In genomic region chr3:75952328-75953060, GRCm38 (mm10) we compare ENCODE assay signal across 15 mouse cellular contexts. TPM values are rescaled to one million over a fixed set of nuclear protein-coding genes. Genes with fewer than 3 reads are reported as not detected.
DNase-seq lines count a peak whose midpoint lies in the region; ATAC-seq and TF ChIP-seq lines count a peak whose summit lies in the region.
"Had no signal": no experiment of that assay in that cellular context is flagged by ENCODE, and none has a peak within 500 bp of the region (broad histone marks: within the 10 kb centered on the region; RNA-seq: fewer than 3 reads in every experiment).

No protein-coding gene starts in this region.

- intact Hi-C loops in heart, adult 2 months (cut with DNase I): no loop called here

- DNase-seq in heart, adult 2 months: no peak
- peak; percentile 19 for DNase-seq in retina, postnatal 1 day
- DNase-seq in retina, embryonic 14.5 days (ENCODE audit: low spot score): no peak
- no peak for DNase-seq in layer of hippocampus, adult 9-11 months
- DNase-seq in cerebellum, postnatal 10 days: no peak
- DNase-seq in midbrain, embryonic 11.5 days (ENCODE audit: low spot score, missing footprints): no peak
- DNase-seq: adrenal gland, postnatal 10 days; embryo, embryonic 11 days; gastrocnemius, postnatal 36 days; right cerebral cortex, postnatal 14 days had no signal

- no peak for ATAC-seq in heart, embryonic 14.5 days (ENCODE audit: insufficient number of reproducible peaks, insufficient read depth, low FRiP score, low read depth)
- no peak for ATAC-seq in liver, embryonic 16.5 days (ENCODE audit: low read depth)
- no peak for ATAC-seq in midbrain, embryonic 11.5 days (ENCODE audit: low FRiP score)
- ATAC-seq: Patski had no signal

- H3K4me1 ChIP-seq in heart, embryonic 14.5 days (ENCODE audit: control insufficient read depth in 2 of 2, insufficient read depth in 2 of 2, low read length in 2 of 2): peaks cover 9 to 54% of the 10 kb centered on the region in 2 experiments
- H3K4me1 ChIP-seq in heart, adult 2 months (ENCODE audit: control insufficient read depth, insufficient read depth, low read length): peaks cover 2% of the 10 kb centered on the region
- H3K4me1 ChIP-seq in liver, embryonic 16.5 days (ENCODE audit: control insufficient read depth, low read depth, low read length): peaks cover 46% of the 10 kb centered on the region
- peaks cover 18% of the 10 kb centered on the region for H3K4me1 ChIP-seq in midbrain, embryonic 11.5 days (ENCODE audit: control insufficient read depth, insufficient read depth, low read length)

- H3K4me3 ChIP-seq in heart, embryonic 14.5 days (ENCODE audit: control insufficient read depth in 1 of 2, insufficient read depth in 1 of 2, low read depth in 1 of 2, low read length in 2 of 2): no peak overlapping the region
- H3K4me3 ChIP-seq in heart, adult 2 months: no peak overlapping the region
- no peak overlapping the region for H3K4me3 ChIP-seq in liver, embryonic 16.5 days (ENCODE audit: low read depth, low read length)
- no peak overlapping the region for H3K4me3 ChIP-seq in midbrain, embryonic 11.5 days (ENCODE audit: low read depth, low read length)
- H3K4me3 ChIP-seq: hindbrain, embryonic 15.5 days; megakaryocyte, embryonic 14.5 days had no signal

- H3K27me3 ChIP-seq in heart, embryonic 14.5 days (ENCODE audit: control insufficient read depth, insufficient read depth, low read length): no peaks in the 10 kb centered on the region
- H3K27me3 ChIP-seq in heart, adult 2 months (ENCODE audit: control insufficient read depth, insufficient read depth, low read length): no peaks in the 10 kb centered on the region
- H3K27me3 ChIP-seq in liver, embryonic 16.5 days (ENCODE audit: control insufficient read depth, insufficient read depth, low read depth, low read length): no peaks in the 10 kb centered on the region
- no peaks in the 10 kb centered on the region for H3K27me3 ChIP-seq in midbrain, embryonic 11.5 days (ENCODE audit: control insufficient read depth, insufficient read depth, low read length)
- H3K27me3 ChIP-seq: hindbrain, embryonic 15.5 days; megakaryocyte, embryonic 14.5 days; Patski had no signal

- H3K9ac ChIP-seq in heart, embryonic 14.5 days (ENCODE audit: low read length): no peak overlapping the region
- no peak overlapping the region for H3K9ac ChIP-seq in heart, adult 2 months (ENCODE audit: low read depth, low read length)
- H3K9ac ChIP-seq in liver, embryonic 16.5 days (ENCODE audit: low read depth, low read length): no peak overlapping the region
- no peak overlapping the region for H3K9ac ChIP-seq in midbrain, embryonic 11.5 days (ENCODE audit: low read length)
- H3K9ac ChIP-seq: hindbrain, embryonic 15.5 days had no signal

- peaks cover 3% of the 10 kb centered on the region; the same call in 1 of the 2 replicates for H3K36me3 ChIP-seq in heart, embryonic 14.5 days (ENCODE audit: control insufficient read depth, insufficient read depth, low read length)
- no peaks in the 10 kb centered on the region; the same call in 1 of the 2 replicates for H3K36me3 ChIP-seq in heart, adult 2 months (ENCODE audit: control insufficient read depth, insufficient read depth, low read length)
- no peaks in the 10 kb centered on the region for H3K36me3 ChIP-seq in liver, embryonic 16.5 days (ENCODE audit: control insufficient read depth, insufficient read depth)
- H3K36me3 ChIP-seq in midbrain, embryonic 11.5 days (ENCODE audit: control insufficient read depth, insufficient read depth, low read length): no peaks in the 10 kb centered on the region
- H3K36me3 ChIP-seq: hindbrain, embryonic 15.5 days had no signal

- TF ChIP-seq CTCF in heart, adult 2 months (IDR thresholded peaks at IDR 0.05): no peak

- TF ChIP-seq POLR2A in heart, adult 2 months (IDR thresholded peaks at IDR 0.05; ENCODE audit: insufficient read depth, low read depth, low read length): no peak

- H3K4me2 ChIP-seq in heart, embryonic 14.5 days (ENCODE audit: low read length): peak overlapping the region; percentile 88
- peak overlapping the region; percentile 38; the same call in 1 of the 2 replicates for H3K4me2 ChIP-seq in liver, embryonic 16.5 days (ENCODE audit: low read depth, low read length)
- H3K4me2 ChIP-seq in midbrain, embryonic 11.5 days: no peak overlapping the region
- H3K4me2 ChIP-seq: hindbrain, embryonic 15.5 days had no signal

- peak overlapping the region in 1 of 2 experiments; percentile 45; a peak in 3 of 4 replicates for H3K27ac ChIP-seq in heart, embryonic 14.5 days (replicated peaks in 1 of 2; ENCODE audit: control insufficient read depth in 1 of 2, insufficient read depth in 1 of 2, low read depth in 2 of 2, low read length in 2 of 2)
- no peak overlapping the region for H3K27ac ChIP-seq in heart, adult 2 months
- H3K27ac ChIP-seq in liver, embryonic 16.5 days (ENCODE audit: low read length): peak overlapping the region; percentile 49
- no peak overlapping the region for H3K27ac ChIP-seq in midbrain, embryonic 11.5 days (ENCODE audit: low read depth, low read length)
- H3K27ac ChIP-seq: hindbrain, embryonic 15.5 days had no signal

- H3K9me3 ChIP-seq in heart, embryonic 14.5 days (ENCODE audit: control insufficient read depth, low read length): no peaks in the 10 kb centered on the region
- no peaks in the 10 kb centered on the region for H3K9me3 ChIP-seq in liver, embryonic 16.5 days (replicated peaks; ENCODE audit: control insufficient read depth, low read length)
- no peaks in the 10 kb centered on the region for H3K9me3 ChIP-seq in midbrain, embryonic 11.5 days (ENCODE audit: control insufficient read depth, low read length)
- H3K9me3 ChIP-seq: hindbrain, embryonic 15.5 days; megakaryocyte, embryonic 14.5 days had no signal

- peaks cover 1% of the 10 kb centered on the region; the same call in 1 of the 2 replicates for H3K79me2 ChIP-seq in heart, adult 2 months (replicated peaks; ENCODE audit: control insufficient read depth, insufficient read depth, low read length)

- 20% methylated on average over 5 of the region's 5 CpGs for WGBS in heart, embryonic 14.5 days
- 37% methylated on average over 5 of the region's 5 CpGs for WGBS in heart, adult 2 months
- WGBS in liver, embryonic 16.5 days (ENCODE audit: insufficient replicate concordance): 34% methylated on average over 5 of the region's 5 CpGs
- 77% methylated on average over 5 of the region's 5 CpGs for WGBS in midbrain, embryonic 11.5 days

- TF ChIP-seq EP300 in heart, adult 2 months (IDR thresholded peaks at IDR 0.05; ENCODE audit: insufficient read depth, low read depth, low read length): no peak

RNA-seq across cellular contexts. Expression of gene Golim4, which starts 4.3 kb away (rescaled TPM):
- polyA plus RNA-seq in heart, embryonic 14.5 days (2014; fragmentation: Nextera tagmentation; extraction: Ambion mirVana): 29.4 and 37.6 TPM in 2 replicates
- total RNA-seq in heart, adult 2 months (2021): 10 to 100 TPM; 15.2 to 16.5 TPM
- 12.4 and 17.4 TPM in 2 replicates for polyA plus RNA-seq in heart, adult 2 months (2012; rRNA removed)
- 21.4 and 22.7 TPM in 2 replicates for polyA plus RNA-seq in liver, embryonic 16.5 days (2015; fragmentation: Nextera tagmentation; extraction: Ambion mirVana)
- polyA plus RNA-seq in midbrain, embryonic 11.5 days (2014; fragmentation: Nextera tagmentation; extraction: Ambion mirVana): 43.5 and 46.7 TPM in 2 replicates
